Mouse (Mus musculus) lung, postnatal 0 days (tissue): ENCODE measurements at regions not wholly inside any gene's neighbourhood (a gene's known extent, or its start where the extent isn't known, plus 50 kb on each side); places are given as distances from the start of the nearest gene placed in this dataset.

ENCODE experiments used
- CTCF ChIP-seq: IDR thresholded peaks from 2 replicates; pipeline ENCODE4 v1.5.1; 2016; ENCODE audit warnings: antibody characterized with exemption, mild to moderate bottlenecking
- EP300 ChIP-seq: IDR thresholded peaks from 2 replicates; pipeline ENCODE4 v1.6.1; 2016; ENCODE audit warnings: antibody characterized with exemption, mild to moderate bottlenecking, control low read depth

DNA sequence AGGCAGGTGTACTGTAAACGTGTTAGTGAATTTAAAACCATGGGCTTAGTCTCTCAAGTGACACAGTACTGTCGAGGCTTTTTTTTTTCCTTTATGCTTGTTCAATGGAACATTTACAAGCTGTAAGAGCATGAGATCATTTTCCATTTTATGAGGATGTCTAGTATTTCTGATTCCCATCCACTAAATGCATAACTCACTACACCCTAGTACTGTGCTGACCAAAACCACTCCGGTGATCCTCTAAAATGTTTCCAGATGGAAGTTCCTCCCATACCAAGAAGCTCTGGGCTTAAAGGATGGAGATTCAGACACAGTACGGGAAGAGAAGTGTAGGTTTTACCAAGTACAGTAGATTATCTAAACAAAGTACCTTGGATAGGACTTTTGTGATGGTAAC, 50.3 kb upstream of the Gm6993 start:
- TF ChIP-seq CTCF (no peak), EP300 (no peak)
